Mouse (Mus musculus) cerebellum, adult 2 months (tissue): Measurements from ENCODE around the gene Nav3.

Experiments used
- CTCF ChIP-seq: fragments of 200-500 bp; IDR thresholded peaks from 2 replicates; pipeline ENCODE4 v1.5.1; 2011; ENCODE audit warnings: low read depth, mild to moderate bottlenecking, control low read depth, low read length, moderate library complexity, borderline replicate concordance; ENCODE audit not compliant: insufficient read depth
- POLR2A ChIP-seq: fragments of 200-500 bp; IDR thresholded peaks from 2 replicates; pipeline ENCODE4 v1.6.1; 2011; ENCODE audit warnings: low read length, control low read depth, borderline replicate concordance; ENCODE audit not compliant: insufficient read depth

- TF ChIP-seq POLR2A (no peak), CTCF (no peak)
These were observed 527.3 kb downstream of the Nav3 start for GRCm38 (mm10) chr10:109928547-109929318.
